Mouse (Mus musculus) limb, embryonic 15.5 days (tissue): ENCODE measurements at regions not wholly inside any gene's neighbourhood (a gene's known extent, or its start where the extent isn't known, plus 50 kb on each side); places are given as distances from the start of the nearest gene placed in this dataset.
"Not testable (repeated sequence)": the region's sequence is repeated elsewhere in the genome, so short reads cannot be mapped to it uniquely, and the experiment has no call there.

ENCODE experiments used
- ATAC-seq: fragments of 200-750 bp; cut with Nextera tagmentation; 2 replicates; pipeline ENCODE4 v1.8.0; 2017; ENCODE audit warnings: low read depth, moderate TSS enrichment; ENCODE audit not compliant: insufficient number of reproducible peaks, low FRiP score, low TSS enrichment
- H3K27ac ChIP-seq: fragments of 300-500 bp; sonication (generic); 2 replicates; pipeline ENCODE4 v1.5.1; 2015; ENCODE audit warnings: moderate library complexity, mild to moderate bottlenecking, inconsistent platforms
- H3K27me3 ChIP-seq: fragments of 300-500 bp; sonication (generic); 2 replicates; pipeline ENCODE4 v1.6.1; 2015; ENCODE audit warnings: inconsistent platforms
- H3K36me3 ChIP-seq: fragments of 300-500 bp; sonication (generic); 2 replicates; pipeline ENCODE4 v1.6.1; 2015; ENCODE audit warnings: inconsistent platforms
- H3K4me1 ChIP-seq: fragments of 300-500 bp; sonication (generic); 2 replicates; pipeline ENCODE4 v1.6.1; 2015; ENCODE audit warnings: inconsistent platforms
- H3K4me2 ChIP-seq: fragments of 300-500 bp; sonication (generic); 2 replicates; pipeline ENCODE4 v1.6.1; 2015; ENCODE audit warnings: mild to moderate bottlenecking, inconsistent platforms
- H3K4me3 ChIP-seq: fragments of 300-500 bp; sonication (generic); 2 replicates; pipeline ENCODE4 v1.5.1; 2015; ENCODE audit warnings: mild to moderate bottlenecking, inconsistent platforms
- H3K9ac ChIP-seq: fragments of 300-500 bp; sonication (generic); 2 replicates; pipeline ENCODE4 v1.6.1; 2015; ENCODE audit warnings: inconsistent platforms
- H3K9me3 ChIP-seq: fragments of 300-500 bp; sonication (generic); 2 replicates; pipeline ENCODE4 v1.6.1; 2016; ENCODE audit warnings: inconsistent platforms
- WGBS: fragments of 180-500 bp; shearing (Covaris S2); methylation state at CpG from one replicate; pipeline ENCODE4 v1.1.7; 2015; 5-methylcytosine and 5-hydroxymethylcytosine counted together

- Histone ChIP-seq H3K4me1 (peaks cover 6% of the 10 kb centered on the region; the same call in 1 of the 2 replicates), H3K9me3 (no peaks in the 10 kb centered on the region), H3K27ac (no peak overlapping the region), H3K4me2 (no peak overlapping the region), H3K27me3 (no peaks in the 10 kb centered on the region), H3K9ac (no peak overlapping the region), H3K4me3 (no peak overlapping the region), H3K36me3 (no peaks in the 10 kb centered on the region)
- ATAC-seq: no peak
- 91% methylated on average over 6 of the region's 6 CpGs for WGBS
Observed at GRCm38 (mm10) chr15:38413329-38413728, 988.0 kb downstream of the 4930447A16Rik start.

GRCm38 (mm10) chr15:38414318-38415090, 989.1 kb downstream of the 4930447A16Rik start:
- WGBS: 61% methylated on average over 8 of the region's 8 CpGs
- no peaks in the 10 kb centered on the region for H3K36me3 ChIP-seq
- peaks cover 6% of the 10 kb centered on the region; the same call in 1 of the 2 replicates for H3K4me1 ChIP-seq
- H3K4me2 ChIP-seq: no peak overlapping the region
- no peak for ATAC-seq
- H3K27me3 ChIP-seq: no peaks in the 10 kb centered on the region
- H3K4me3 ChIP-seq: no peak overlapping the region
- H3K27ac ChIP-seq: peak overlapping the region; percentile 7; the same call in 1 of the 2 replicates
- H3K9ac ChIP-seq: no peak overlapping the region
- no peaks in the 10 kb centered on the region for H3K9me3 ChIP-seq

GRCm38 (mm10) chr15:38415091-38415486, 989.7 kb downstream of the 4930447A16Rik start:
- ATAC-seq: no peak
- H3K4me1 ChIP-seq: peaks cover 9% of the 10 kb centered on the region

GRCm38 (mm10) chr15:38419621-38420020, 994.3 kb downstream of the 4930447A16Rik start:
- Histone ChIP-seq H3K27me3 (no peaks in the 10 kb centered on the region), H3K27ac (0 out of 2 replicates have a peak overlapping the region, but pooled peaks have one; percentile 2), H3K9ac (no peak overlapping the region), H3K9me3 (no peaks in the 10 kb centered on the region), H3K36me3 (no peaks in the 10 kb centered on the region), H3K4me1 (peaks cover 16% of the 10 kb centered on the region), H3K4me3 (no peak overlapping the region), H3K4me2 (no peak overlapping the region)
- WGBS: 39% methylated on average over 7 of the region's 7 CpGs
- ATAC-seq: no peak

More at GRCm38 (mm10) chr15:38415091-38415486, 989.7 kb downstream of the 4930447A16Rik start:
- H3K27me3 ChIP-seq: no peaks in the 10 kb centered on the region
- WGBS: 50% methylated on average over 2 of the region's 2 CpGs
- H3K36me3 ChIP-seq: no peaks in the 10 kb centered on the region
- no peak overlapping the region for H3K9ac ChIP-seq
- no peaks in the 10 kb centered on the region for H3K9me3 ChIP-seq
- H3K4me3 ChIP-seq: no peak overlapping the region
- no peak overlapping the region for H3K27ac ChIP-seq
- H3K4me2 ChIP-seq: no peak overlapping the region

GRCm38 (mm10) chr15:38420784-38421183, 995.4 kb downstream of the 4930447A16Rik start:
- no peaks in the 10 kb centered on the region for H3K9me3 ChIP-seq
- 0 out of 2 replicates have a peak, but pooled peaks have one; percentile 48 for ATAC-seq
- H3K9ac ChIP-seq: no peak overlapping the region
- no peaks in the 10 kb centered on the region for H3K27me3 ChIP-seq
- peaks cover 14% of the 10 kb centered on the region for H3K4me1 ChIP-seq
- H3K36me3 ChIP-seq: no peaks in the 10 kb centered on the region
- H3K4me2 ChIP-seq: no peak overlapping the region
- WGBS: 12% methylated on average over 3 of the region's 3 CpGs
- H3K27ac ChIP-seq: peak overlapping the region; percentile 59
- H3K4me3 ChIP-seq: no peak overlapping the region

- peaks cover 14% of the 10 kb centered on the region for H3K4me1 ChIP-seq
- no peak overlapping the region for H3K9ac ChIP-seq
- no peak overlapping the region for H3K4me2 ChIP-seq
- H3K36me3 ChIP-seq: no peaks in the 10 kb centered on the region
- H3K9me3 ChIP-seq: no peaks in the 10 kb centered on the region
- no peak overlapping the region for H3K4me3 ChIP-seq
- H3K27me3 ChIP-seq: no peaks in the 10 kb centered on the region
- WGBS: 76% methylated on average over 6 of the region's 6 CpGs
- 0 out of 2 replicates have a peak overlapping the region, but pooled peaks have one; percentile 14 for H3K27ac ChIP-seq
- no peak for ATAC-seq
Observed at GRCm38 (mm10) chr15:38422741-38423140, 997.4 kb downstream of the 4930447A16Rik start.

GRCm38 (mm10) chr15:38425506-38425905, 1000.2 kb downstream of the 4930447A16Rik start:
- H3K27me3 ChIP-seq: no peaks in the 10 kb centered on the region
- no peak overlapping the region for H3K4me3 ChIP-seq
- no peak for ATAC-seq
- no peak overlapping the region for H3K4me2 ChIP-seq
- no peak overlapping the region for H3K9ac ChIP-seq
- no peak overlapping the region for H3K27ac ChIP-seq
- WGBS: 57% methylated on average over 4 of the region's 4 CpGs
- no peaks in the 10 kb centered on the region for H3K36me3 ChIP-seq
- H3K9me3 ChIP-seq: no peaks in the 10 kb centered on the region
- H3K4me1 ChIP-seq: peaks cover 7% of the 10 kb centered on the region

GRCm38 (mm10) chr15:38427966-38428365, 1002.6 kb downstream of the 4930447A16Rik start:
- Histone ChIP-seq H3K4me3 (no peak overlapping the region), H3K9ac (no peak overlapping the region), H3K9me3 (no peaks in the 10 kb centered on the region), H3K4me1 (no peaks in the 10 kb centered on the region), H3K27me3 (no peaks in the 10 kb centered on the region), H3K4me2 (no peak overlapping the region), H3K36me3 (no peaks in the 10 kb centered on the region), H3K27ac (no peak overlapping the region)
- no peak for ATAC-seq
- WGBS: 43% methylated on average over 1 of the region's 1 CpGs

GRCm38 (mm10) chr15:38431668-38432067, 1006.3 kb downstream of the 4930447A16Rik start:
- Histone ChIP-seq H3K4me3 (no peak overlapping the region), H3K27ac (no peak overlapping the region), H3K27me3 (no peaks in the 10 kb centered on the region), H3K9ac (no peak overlapping the region), H3K36me3 (no peaks in the 10 kb centered on the region), H3K4me2 (no peak overlapping the region), H3K4me1 (no peaks in the 10 kb centered on the region), H3K9me3 (no peaks in the 10 kb centered on the region)
- ATAC-seq: no peak
- WGBS: 47% methylated on average over 2 of the region's 2 CpGs

GRCm38 (mm10) chr15:38433386-38433785, 1008.0 kb downstream of the 4930447A16Rik start:
- Histone ChIP-seq H3K4me1 (no peaks in the 10 kb centered on the region), H3K4me3 (no peak overlapping the region), H3K9ac (no peak overlapping the region), H3K27ac (no peak overlapping the region), H3K27me3 (no peaks in the 10 kb centered on the region), H3K9me3 (no peaks in the 10 kb centered on the region), H3K36me3 (no peaks in the 10 kb centered on the region), H3K4me2 (no peak overlapping the region)
- no peak for ATAC-seq
- WGBS: 75% methylated on average over 7 of the region's 7 CpGs

- not testable (repeated sequence) for H3K9me3 ChIP-seq, ATAC-seq, H3K4me3 ChIP-seq, H3K9ac ChIP-seq, H3K4me1 ChIP-seq, H3K27me3 ChIP-seq, H3K27ac ChIP-seq, H3K36me3 ChIP-seq, H3K4me2 ChIP-seq
- 90% methylated on average over 2 of the region's 2 CpGs for WGBS
Observed at GRCm38 (mm10) chr15:38434239-38434638, 1008.9 kb downstream of the 4930447A16Rik start.
